Mouse (Mus musculus) neural tube, embryonic 14.5 days (tissue): ENCODE measurements around the gene Pou4f1. TPM values are rescaled to one million over a fixed set of nuclear protein-coding genes. Genes with fewer than 3 reads are reported as not detected.
"Not testable (repeated sequence)": the region's sequence is repeated elsewhere in the genome, so short reads cannot be mapped to it uniquely, and the experiment has no call there.

Experiments used
- ATAC-seq: fragments of 200-750 bp; cut with Nextera tagmentation; 2 replicates; pipeline ENCODE4 v1.8.0; 2017; ENCODE audit warnings: low read depth, mild to moderate bottlenecking, moderate TSS enrichment, moderate library complexity
- H3K27ac ChIP-seq: fragments of 300-500 bp; sonication (generic); 2 replicates; pipeline ENCODE4 v1.5.1; 2014; ENCODE audit warnings: low read depth, mild to moderate bottlenecking, control low read depth, low read length, moderate library complexity, mixed read lengths
- H3K27me3 ChIP-seq: fragments of 300-500 bp; sonication (generic); 2 replicates; pipeline ENCODE4 v1.6.1; 2014; ENCODE audit warnings: low read length; ENCODE audit not compliant: control insufficient read depth, insufficient read depth
- H3K36me3 ChIP-seq: fragments of 300-500 bp; sonication (generic); 2 replicates; pipeline ENCODE4 v1.6.1; 2014; ENCODE audit warnings: low read length, mixed read lengths; ENCODE audit not compliant: control insufficient read depth, insufficient read depth
- H3K4me1 ChIP-seq: fragments of 300-500 bp; sonication (generic); 2 replicates; pipeline ENCODE4 v1.6.1; 2014; ENCODE audit warnings: low read length; ENCODE audit not compliant: control insufficient read depth, insufficient read depth
- H3K4me2 ChIP-seq: fragments of 300-500 bp; sonication (generic); 2 replicates; pipeline ENCODE4 v1.6.1; 2014; ENCODE audit warnings: mild to moderate bottlenecking, low read depth, low read length, control low read depth
- H3K4me3 ChIP-seq: fragments of 300-500 bp; sonication (generic); 2 replicates; pipeline ENCODE4 v1.5.1; 2014; ENCODE audit warnings: low read depth, low read length, control low read depth, mixed read lengths
- H3K9ac ChIP-seq: fragments of 300-500 bp; sonication (generic); replicated peaks from 2 replicates; pipeline ENCODE4 v1.6.1; 2014; ENCODE audit warnings: low read depth, mild to moderate bottlenecking, control low read depth, low read length, mixed read lengths
- H3K9me3 ChIP-seq: fragments of 300-500 bp; sonication (generic); 2 replicates; pipeline ENCODE4 v1.6.1; 2016; ENCODE audit warnings: low read length; ENCODE audit not compliant: control insufficient read depth
- WGBS: fragments of 180-500 bp; shearing (Covaris S2); extraction: QIAGEN DNeasy Blood & Tissue Kit; methylation state at CpG from one replicate; pipeline ENCODE4 v1.1.7; 2014; 5-methylcytosine and 5-hydroxymethylcytosine counted together
- polyA plus RNA-seq: library from polyadenylated mRNA; unstranded; fragments of >200 nt; fragmentation: Nextera tagmentation; extraction: Ambion mirVana; gene quantifications from 2 replicates; pipeline ENCODE4 v1.2.1, GENCODE M21; 2014

The Pou4f1 gene
- 84.2 and 87.9 TPM in 2 replicates for polyA plus RNA-seq

- peak within 1 kb of the TSS; percentile 59 for H3K4me2 ChIP-seq
- peak within 1 kb of the TSS; percentile 84 for H3K27ac ChIP-seq
- peak within 1 kb of the TSS; percentile 65 for H3K9ac ChIP-seq
- peaks cover 13% of the 10 kb centered on the region for H3K4me1 ChIP-seq
- peak; percentile 91 for ATAC-seq
- H3K9me3 ChIP-seq = no peaks in the 10 kb centered on the region
- H3K36me3 ChIP-seq = no peaks in the 10 kb centered on the region
- peaks cover 56% of the 10 kb centered on the region for H3K27me3 ChIP-seq
- WGBS = under 1% methylated on average over 31 of the region's 62 CpGs
- peak within 1 kb of the TSS; percentile 51 for H3K4me3 ChIP-seq
Measured at GRCm38 (mm10) chr14:104467966-104468622, at the start of gene Pou4f1. Gene Pou4f1, minus strand, starts transcription at chr14:104467999.

- ATAC-seq = no peak
- 96% methylated on average over 1 of the region's 1 CpGs for WGBS
Measured at GRCm38 (mm10) chr14:104511664-104512063, 43.9 kb upstream of the Pou4f1 start.

GRCm38 (mm10) chr14:104502761-104503160 is 35.0 kb upstream of the Pou4f1 start:
- H3K9me3 ChIP-seq, ATAC-seq: not testable (repeated sequence)
- H3K36me3 ChIP-seq = peaks cover 29% of the 10 kb centered on the region

More at GRCm38 (mm10) chr14:104511664-104512063, 43.9 kb upstream of the Pou4f1 start:
- no peaks in the 10 kb centered on the region for H3K9me3 ChIP-seq
- H3K9ac ChIP-seq = no peak overlapping the region
- H3K4me1 ChIP-seq = no peaks in the 10 kb centered on the region
- H3K27me3 ChIP-seq = no peaks in the 10 kb centered on the region
- H3K36me3 ChIP-seq = no peaks in the 10 kb centered on the region
- no peak overlapping the region for H3K4me3 ChIP-seq
- H3K4me2 ChIP-seq = no peak overlapping the region
- no peak overlapping the region for H3K27ac ChIP-seq

GRCm38 (mm10) chr14:104479751-104480150 is 12.0 kb upstream of the Pou4f1 start:
- Histone ChIP-seq H3K9ac (no peak overlapping the region), H3K9me3 (no peaks in the 10 kb centered on the region), H3K27ac (no peak overlapping the region), H3K4me1 (no peaks in the 10 kb centered on the region), H3K36me3 (peaks cover 5% of the 10 kb centered on the region; the same call in 1 of the 2 replicates), H3K4me2 (no peak overlapping the region), H3K4me3 (no peak overlapping the region), H3K27me3 (peaks cover 8% of the 10 kb centered on the region; the same call in 1 of the 2 replicates)
- ATAC-seq = no peak
- 90% methylated on average over 8 of the region's 8 CpGs for WGBS

More at GRCm38 (mm10) chr14:104502761-104503160, 35.0 kb upstream of the Pou4f1 start:
- H3K4me1 ChIP-seq, H3K4me2 ChIP-seq, H3K4me3 ChIP-seq, H3K27ac ChIP-seq, H3K27me3 ChIP-seq, H3K9ac ChIP-seq: not testable (repeated sequence)
- 72% methylated on average over 3 of the region's 3 CpGs for WGBS

GRCm38 (mm10) chr14:104478593-104478992 is 10.8 kb upstream of the Pou4f1 start:
- H3K9ac ChIP-seq = no peak overlapping the region
- WGBS = 85% methylated on average over 5 of the region's 5 CpGs
- no peak overlapping the region for H3K4me3 ChIP-seq
- peaks cover 4% of the 10 kb centered on the region; the same call in 1 of the 2 replicates for H3K4me1 ChIP-seq
- ATAC-seq = no peak
- H3K36me3 ChIP-seq = peaks cover 5% of the 10 kb centered on the region; the same call in 1 of the 2 replicates
- H3K4me2 ChIP-seq = no peak overlapping the region
- H3K9me3 ChIP-seq = no peaks in the 10 kb centered on the region
- no peak overlapping the region for H3K27ac ChIP-seq
- H3K27me3 ChIP-seq = peaks cover 8% of the 10 kb centered on the region; the same call in 1 of the 2 replicates

- no peak overlapping the region for H3K9ac ChIP-seq
- H3K27ac ChIP-seq = no peak overlapping the region
- no peak for ATAC-seq
- H3K27me3 ChIP-seq = peaks cover 12% of the 10 kb centered on the region; the same call in 1 of the 2 replicates
- H3K36me3 ChIP-seq = peaks cover 5% of the 10 kb centered on the region; the same call in 1 of the 2 replicates
- no peak overlapping the region for H3K4me3 ChIP-seq
- H3K9me3 ChIP-seq = no peaks in the 10 kb centered on the region
- 91% methylated on average over 8 of the region's 8 CpGs for WGBS
- H3K4me2 ChIP-seq = no peak overlapping the region
- H3K4me1 ChIP-seq = peaks cover 12% of the 10 kb centered on the region
Measured at GRCm38 (mm10) chr14:104477616-104478015, 9.8 kb upstream of the Pou4f1 start.

GRCm38 (mm10) chr14:104475438-104475837 is 7.6 kb upstream of the Pou4f1 start:
- 92% methylated on average over 1 of the region's 1 CpGs for WGBS
- Histone ChIP-seq H3K36me3 (peaks cover 5% of the 10 kb centered on the region; the same call in 1 of the 2 replicates), H3K27ac (no peak overlapping the region), H3K4me1 (peaks cover 12% of the 10 kb centered on the region), H3K9me3 (no peaks in the 10 kb centered on the region), H3K4me2 (no peak overlapping the region), H3K9ac (no peak overlapping the region), H3K4me3 (no peak overlapping the region), H3K27me3 (peaks cover 29% of the 10 kb centered on the region)
- ATAC-seq = no peak

GRCm38 (mm10) chr14:104468623-104468970 is 798 bp upstream of the Pou4f1 start:
- Histone ChIP-seq H3K4me3 (peak overlapping the region; percentile 51; the same call in 1 of the 2 replicates), H3K4me2 (peak overlapping the region; percentile 59), H3K9me3 (no peaks in the 10 kb centered on the region), H3K27ac (no peak overlapping the region), H3K9ac (no peak overlapping the region), H3K4me1 (peaks cover 18% of the 10 kb centered on the region), H3K36me3 (no peaks in the 10 kb centered on the region), H3K27me3 (peaks cover 51% of the 10 kb centered on the region)
- no peak for ATAC-seq
- 4% methylated on average over 6 of the region's 6 CpGs for WGBS
